23 mouse cellular contexts compared by ENCODE assay signal in genomic region chrX:152788129-152788528, GRCm38 (mm10). TPM values are rescaled to one million over a fixed set of nuclear protein-coding genes. Genes with fewer than 3 reads are reported as not detected.
"Had no signal": no experiment of that assay in that cellular context is flagged by ENCODE, and none has a peak within 500 bp of the region (broad histone marks: within the 10 kb centered on the region; RNA-seq: fewer than 3 reads in every experiment).

No protein-coding gene starts in this region.

- H3K4me3 ChIP-seq: left cerebral cortex, adult 2 months; megakaryocyte, embryonic 14.5 days; midbrain, embryonic 10.5 days; midbrain, embryonic 13.5 days; myocyte; neural tube, embryonic 13.5 days; stomach, embryonic 15.5 days had no signal

- H3K4me2 ChIP-seq: liver, embryonic 11.5 days; midbrain, embryonic 13.5 days; neural tube, embryonic 13.5 days; stomach, embryonic 15.5 days had no signal

- H3K27ac ChIP-seq: kidney, postnatal 0 days; left cerebral cortex, adult 2 months; liver, embryonic 14.5 days; midbrain, embryonic 10.5 days; midbrain, embryonic 13.5 days; neural tube, embryonic 13.5 days; stomach, embryonic 15.5 days had no signal

- ATAC-seq: intestine, embryonic 16.5 days; midbrain, embryonic 13.5 days; midbrain, embryonic 16.5 days had no signal

- H3K36me3 ChIP-seq: midbrain, embryonic 10.5 days; midbrain, embryonic 13.5 days; neural tube, embryonic 13.5 days; stomach, embryonic 15.5 days had no signal

- H3K4me1 ChIP-seq: megakaryocyte, embryonic 14.5 days; midbrain, embryonic 10.5 days; midbrain, embryonic 13.5 days; neural tube, embryonic 13.5 days; stomach, embryonic 15.5 days had no signal

- H3K9me3 ChIP-seq: megakaryocyte, embryonic 14.5 days; midbrain, embryonic 10.5 days; midbrain, embryonic 13.5 days; neural tube, embryonic 13.5 days; stomach, embryonic 15.5 days had no signal

- H3K9ac ChIP-seq: liver, embryonic 14.5 days; midbrain, embryonic 13.5 days; neural tube, embryonic 13.5 days; stomach, embryonic 15.5 days had no signal

- DNase-seq: kidney, adult 18-20 months; kidney, adult 9 months; kidney, postnatal 25 days; layer of hippocampus, postnatal 36 days; lung, adult 18-20 months; lung, postnatal 10 days; retina, postnatal 1 day; right cerebral cortex, postnatal 25 days; spleen, adult 18-20 months; thymus, postnatal 25 days had no signal

RNA-seq across cellular contexts. Expression of gene Gpr143, which starts 6.4 kb away (rescaled TPM):
- polyA plus RNA-seq: intestine, embryonic 16.5 days; limb, embryonic 11.5 days; liver, embryonic 11.5 days had no signal
